Mouse (Mus musculus): ENCODE measurements at regions not wholly inside any gene's neighbourhood (a gene's known extent, or its start where the extent isn't known, plus 50 kb on each side); places are given as distances from the start of the nearest gene placed in this dataset.

DNA sequence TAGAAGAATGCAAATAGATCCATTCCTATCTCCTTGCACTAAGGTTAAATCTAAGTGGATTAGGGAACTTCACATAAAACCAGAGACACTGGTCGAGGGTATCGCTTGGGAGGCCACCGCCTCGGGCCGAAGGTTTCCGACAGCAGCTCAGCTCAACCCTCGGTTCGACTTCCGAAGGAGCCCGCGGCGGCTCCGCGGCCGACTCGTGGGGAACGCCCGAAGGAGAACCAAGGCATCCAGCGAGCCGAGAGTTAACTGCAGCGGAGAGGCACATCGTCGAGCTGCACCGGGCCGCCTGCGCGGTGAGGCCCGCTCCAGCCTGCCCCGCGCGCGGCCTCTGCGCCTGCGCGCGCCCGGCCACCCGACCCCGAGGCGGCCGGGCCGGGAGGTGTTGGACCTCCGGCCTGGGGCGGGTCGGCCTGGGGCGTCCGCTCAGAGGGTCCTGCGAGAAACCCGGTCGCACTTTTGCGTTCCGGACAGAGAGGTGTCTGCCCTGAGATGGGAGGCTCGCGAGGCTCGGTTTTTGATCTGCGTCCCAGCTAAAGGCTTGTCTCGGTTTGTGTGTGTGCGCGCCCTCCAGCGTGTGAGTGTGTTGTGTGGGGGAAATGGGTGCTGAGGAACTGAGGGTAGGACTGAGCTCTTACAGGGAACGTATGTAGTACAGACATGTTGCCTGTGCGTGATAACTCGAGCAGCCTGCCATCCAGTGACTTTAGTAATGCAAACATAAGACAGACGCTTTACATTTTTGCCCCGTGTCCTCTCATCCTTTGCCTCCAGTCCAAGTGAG is 50.9 kb upstream of the Vmn2r9 start:
- DNase-seq, result peak; percentile 17 to 31
